Mouse (Mus musculus): ENCODE data around the gene Speer4f1. TPM values are rescaled to one million over a fixed set of nuclear protein-coding genes. Genes with fewer than 3 reads are reported as not detected.
"Not testable (repeated sequence)": the region's sequence is repeated elsewhere in the genome, so short reads cannot be mapped to it uniquely, and the experiment has no call there.

Speer4f1 gene
- total and polyA plus RNA-seq, 2 experiments from 2014 or later: not detected

DNA sequence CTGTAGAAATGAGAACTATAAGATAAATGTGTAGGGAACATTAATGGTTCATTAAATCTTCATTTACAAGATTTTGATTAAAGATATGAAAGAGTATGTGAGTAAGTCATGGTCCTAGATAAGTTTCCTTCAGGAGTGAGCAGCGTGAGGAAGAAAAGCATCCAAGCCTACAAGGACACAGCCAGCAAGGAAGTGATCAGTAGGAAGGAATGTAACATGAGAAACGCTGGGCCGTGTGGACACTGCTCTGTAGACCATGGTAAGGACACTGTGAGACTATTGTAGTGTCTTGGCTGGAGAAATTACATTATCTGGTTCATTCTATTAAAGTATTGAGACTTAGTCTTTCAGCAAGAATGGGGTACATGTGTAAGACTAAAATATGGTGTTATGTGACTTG, 19.2 kb upstream of the Speer4f1 start:
- Histone ChIP-seq H3K4me1 (ENCODE audit: insufficient read depth, low read length) (no peaks in the 10 kb centered on the region), H3K27ac (no peak overlapping the region), H3K27me3 (ENCODE audit: insufficient read depth, low read length) (no peaks in the 10 kb centered on the region), H3K4me3 (ENCODE audit: low read length) (no peak overlapping the region), H3K9ac (replicated peaks; ENCODE audit: low read length) (no peak overlapping the region), H3K36me3 (ENCODE audit: insufficient read depth, low read length) (no peaks in the 10 kb centered on the region), H3K9me3 (ENCODE audit: low read length) (no peaks in the 10 kb centered on the region), H3K4me2 (ENCODE audit: low read depth, low read length) (no peak overlapping the region)
- no peak for DNase-seq (ENCODE audit: low spot score)
- TF ChIP-seq CTCF (IDR thresholded peaks at IDR 0.05; ENCODE audit: low read depth): no peak
- 72% methylated on average over 3 of the region's 3 CpGs for WGBS
- no peak for ATAC-seq

DNA sequence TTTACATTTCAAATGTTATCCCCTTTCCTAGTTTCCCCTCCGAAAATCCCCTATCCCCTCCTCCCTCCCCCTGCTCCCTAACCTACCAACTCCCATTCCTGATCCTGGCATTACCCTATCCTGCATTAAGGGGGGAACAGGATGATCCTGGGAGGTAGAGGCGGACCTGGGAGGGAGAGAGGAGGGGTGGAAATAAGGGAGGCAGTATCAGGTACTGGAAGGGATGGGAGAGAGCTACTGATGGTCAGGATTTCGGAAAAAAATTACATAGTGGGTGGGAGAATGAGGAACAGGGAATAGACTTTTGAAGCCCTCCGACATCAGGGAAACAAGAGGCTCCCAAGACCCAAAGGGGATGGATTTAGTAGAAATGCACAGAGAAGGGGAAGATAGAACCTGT, 7.8 kb upstream of the Speer4f1 start:
- 70% methylated on average over 4 of the region's 4 CpGs for WGBS

DNA sequence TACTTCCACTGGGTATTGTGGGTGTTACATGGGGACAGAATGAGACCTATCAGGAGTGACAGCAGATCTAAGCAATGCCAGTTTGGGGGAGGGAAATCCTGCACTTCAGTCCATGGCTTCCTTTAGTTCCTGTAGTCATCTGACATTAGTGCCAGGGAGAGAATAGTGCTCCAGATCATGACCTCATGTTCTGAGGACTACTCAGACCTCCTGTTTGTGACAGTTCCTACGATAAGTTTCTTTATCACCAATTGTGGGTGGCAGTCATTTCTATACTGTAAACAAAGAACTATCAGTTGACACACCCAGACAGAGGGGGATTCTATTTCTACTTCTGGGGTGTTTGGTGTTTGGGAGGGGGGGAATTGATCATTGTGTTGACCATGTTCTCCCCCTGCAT, 578 bp downstream of the Speer4f1 start:
- H3K4me2 ChIP-seq (ENCODE audit: low read depth, low read length): no peak overlapping the region
- ATAC-seq (no peak), DNase-seq (ENCODE audit: low spot score) (no peak)
- H3K4me1 ChIP-seq (ENCODE audit: insufficient read depth, low read length): no peaks in the 10 kb centered on the region
- no peaks in the 10 kb centered on the region for H3K9me3 ChIP-seq (ENCODE audit: low read length)
- no peak for TF ChIP-seq CTCF (IDR thresholded peaks at IDR 0.05; ENCODE audit: low read depth)
- 79% methylated on average over 1 of the region's 1 CpGs for WGBS
- no peaks in the 10 kb centered on the region for H3K36me3 ChIP-seq (ENCODE audit: insufficient read depth, low read length)
- no peak overlapping the region for H3K27ac ChIP-seq
- H3K27me3 ChIP-seq (ENCODE audit: insufficient read depth, low read length): no peaks in the 10 kb centered on the region
- H3K9ac ChIP-seq (replicated peaks; ENCODE audit: low read length): no peak overlapping the region
- no peak overlapping the region for H3K4me3 ChIP-seq (ENCODE audit: low read length)

More for the DNA sequence above, 7.8 kb upstream of the Speer4f1 start:
- H3K4me3 ChIP-seq (ENCODE audit: low read length); DNase-seq (ENCODE audit: low spot score); H3K4me1 ChIP-seq (ENCODE audit: insufficient read depth, low read length); H3K36me3 ChIP-seq (ENCODE audit: insufficient read depth, low read length); H3K27me3 ChIP-seq (ENCODE audit: insufficient read depth, low read length); H3K4me2 ChIP-seq (ENCODE audit: low read depth, low read length); H3K9ac ChIP-seq (replicated peaks; ENCODE audit: low read length); H3K27ac ChIP-seq; H3K9me3 ChIP-seq (ENCODE audit: low read length); ATAC-seq: not testable (repeated sequence)

DNA sequence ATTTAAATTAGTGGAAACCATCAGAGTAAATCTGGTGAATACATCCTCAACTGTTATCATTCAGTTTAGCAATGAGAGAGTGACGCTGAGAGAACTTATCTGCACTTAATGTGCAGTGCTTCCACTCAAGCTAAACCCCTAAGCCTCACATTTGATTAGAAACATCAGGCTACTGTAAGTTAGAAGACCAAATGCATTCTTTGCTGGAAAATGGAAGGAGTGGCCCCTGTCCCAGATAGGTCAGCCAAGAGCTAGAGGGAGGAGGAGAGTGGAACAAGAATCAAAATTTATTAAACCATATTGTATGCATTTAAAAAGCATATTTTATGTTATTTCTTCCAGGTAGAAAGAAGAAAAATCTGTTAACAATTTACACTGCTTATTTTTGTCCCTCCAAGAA, 14.0 kb downstream of the Speer4f1 start:
- Histone ChIP-seq H3K4me1 (ENCODE audit: insufficient read depth, low read length) (no peaks in the 10 kb centered on the region), H3K27ac (no peak overlapping the region), H3K36me3 (ENCODE audit: insufficient read depth, low read length) (no peaks in the 10 kb centered on the region), H3K4me3 (ENCODE audit: low read length) (no peak overlapping the region), H3K4me2 (ENCODE audit: low read depth, low read length) (no peak overlapping the region), H3K27me3 (ENCODE audit: insufficient read depth, low read length) (no peaks in the 10 kb centered on the region), H3K9ac (replicated peaks; ENCODE audit: low read length) (no peak overlapping the region), H3K9me3 (ENCODE audit: low read length) (no peaks in the 10 kb centered on the region)
- ATAC-seq: no peak
- WGBS: 90% methylated on average over 1 of the region's 1 CpGs
- no peak for DNase-seq (ENCODE audit: low spot score)
- no peak for TF ChIP-seq CTCF (IDR thresholded peaks at IDR 0.05; ENCODE audit: low read depth)

DNA sequence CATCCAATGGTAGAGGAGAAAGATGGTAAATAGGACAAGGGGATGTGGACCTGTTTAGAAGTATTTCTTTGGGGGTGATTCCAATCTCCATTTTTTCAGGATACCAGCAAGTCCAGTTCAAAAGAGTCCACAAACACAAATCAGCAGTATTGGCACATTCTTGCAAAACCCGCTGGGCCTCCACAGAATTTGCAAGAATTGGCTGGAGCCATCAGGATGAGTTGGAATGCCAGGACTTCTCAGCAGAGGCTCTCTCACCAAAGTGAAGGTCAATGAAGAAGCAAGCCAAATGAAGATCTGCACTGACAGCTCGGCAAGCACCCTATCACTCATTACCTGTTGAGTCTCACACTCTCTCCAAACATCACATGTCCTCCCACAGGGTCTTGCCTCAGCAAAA, 19.7 kb downstream of the Speer4f1 start:
- DNase-seq (ENCODE audit: low spot score): no peak

DNA sequence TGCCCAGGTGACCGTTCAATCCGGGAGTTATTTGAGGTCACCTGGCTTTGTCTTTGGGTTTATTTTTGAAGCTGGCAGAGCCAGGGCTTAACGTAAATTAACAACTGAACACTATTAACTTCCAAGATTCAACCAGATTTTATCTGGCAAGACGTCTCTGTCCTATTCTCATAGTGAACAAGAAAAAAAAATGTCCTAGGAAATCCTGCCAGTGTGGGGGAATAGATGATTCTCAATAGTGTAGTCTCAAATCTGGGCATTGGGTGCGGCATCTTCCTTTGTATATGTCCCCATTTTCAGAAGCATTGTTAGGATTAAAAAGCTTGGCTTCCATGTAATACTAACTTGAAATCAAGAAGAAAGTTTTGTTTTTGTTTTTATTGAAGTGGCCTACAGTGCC, 20.8 kb downstream of the Speer4f1 start:
- H3K4me2 ChIP-seq (ENCODE audit: low read depth, low read length): no peak overlapping the region
- H3K9me3 ChIP-seq (ENCODE audit: low read length): no peaks in the 10 kb centered on the region
- H3K27ac ChIP-seq: no peak overlapping the region
- H3K9ac ChIP-seq (replicated peaks; ENCODE audit: low read length): no peak overlapping the region
- H3K27me3 ChIP-seq (ENCODE audit: insufficient read depth, low read length): no peaks in the 10 kb centered on the region
- 85% methylated on average over 5 of the region's 5 CpGs for WGBS
- H3K4me3 ChIP-seq (ENCODE audit: low read length): no peak overlapping the region
- H3K36me3 ChIP-seq (ENCODE audit: insufficient read depth, low read length): no peaks in the 10 kb centered on the region
- ATAC-seq (no peak), DNase-seq (ENCODE audit: low spot score) (no peak)
- TF ChIP-seq CTCF (IDR thresholded peaks at IDR 0.05; ENCODE audit: low read depth): no peak
- H3K4me1 ChIP-seq (ENCODE audit: insufficient read depth, low read length): no peaks in the 10 kb centered on the region

More for the DNA sequence above, 19.7 kb downstream of the Speer4f1 start:
- Histone ChIP-seq H3K9ac (replicated peaks; ENCODE audit: low read length) (no peak overlapping the region), H3K27me3 (ENCODE audit: insufficient read depth, low read length) (no peaks in the 10 kb centered on the region), H3K4me1 (ENCODE audit: insufficient read depth, low read length) (no peaks in the 10 kb centered on the region), H3K27ac (no peak overlapping the region), H3K4me2 (ENCODE audit: low read depth, low read length) (no peak overlapping the region), H3K36me3 (ENCODE audit: insufficient read depth, low read length) (no peaks in the 10 kb centered on the region), H3K9me3 (ENCODE audit: low read length) (no peaks in the 10 kb centered on the region), H3K4me3 (ENCODE audit: low read length) (no peak overlapping the region)
- no peak for ATAC-seq
- TF ChIP-seq CTCF (IDR thresholded peaks at IDR 0.05; ENCODE audit: low read depth): no peak
- WGBS: 92% methylated on average over 2 of the region's 2 CpGs

DNA sequence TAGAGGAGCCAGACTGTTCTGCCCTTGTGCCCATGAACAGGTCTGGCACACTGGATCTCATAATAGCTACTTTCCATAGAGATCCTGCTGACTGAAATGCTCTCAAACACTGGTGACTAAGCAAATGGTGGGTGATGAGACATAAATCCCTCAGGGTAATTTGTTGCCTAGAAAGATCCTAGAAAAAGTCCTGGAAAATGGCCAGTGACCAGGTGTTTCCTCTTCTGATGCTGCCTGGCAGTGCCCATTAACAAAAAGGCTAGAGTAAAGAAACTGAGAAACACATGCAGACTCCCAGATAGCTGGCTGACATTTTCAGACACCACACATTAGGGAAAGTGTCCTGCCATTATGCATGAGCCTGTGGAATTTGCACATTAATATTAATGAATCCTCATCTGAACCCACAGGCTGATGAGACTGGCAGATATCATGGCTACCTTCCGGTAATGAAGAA, 24.0 kb downstream of the Speer4f1 start:
- no peaks in the 10 kb centered on the region for H3K9me3 ChIP-seq (ENCODE audit: low read length)
- no peaks in the 10 kb centered on the region for H3K4me1 ChIP-seq (ENCODE audit: insufficient read depth, low read length)
- no peaks in the 10 kb centered on the region for H3K36me3 ChIP-seq (ENCODE audit: insufficient read depth, low read length)
- DNase-seq (ENCODE audit: low spot score): peak; percentile 51
- 37% methylated on average over 1 of the region's 1 CpGs for WGBS
- no peak overlapping the region for H3K9ac ChIP-seq (replicated peaks; ENCODE audit: low read length)
- no peaks in the 10 kb centered on the region for H3K27me3 ChIP-seq (ENCODE audit: insufficient read depth, low read length)
- H3K27ac ChIP-seq: no peak overlapping the region
- TF ChIP-seq CTCF (IDR thresholded peaks at IDR 0.05; ENCODE audit: low read depth): no peak
- H3K4me3 ChIP-seq (ENCODE audit: low read length): no peak overlapping the region
- H3K4me2 ChIP-seq (ENCODE audit: low read depth, low read length): no peak overlapping the region
- no peak for ATAC-seq
